Mouse (Mus musculus): ENCODE results near the gene Xirp2. TPM values are rescaled to one million over a fixed set of nuclear protein-coding genes. Genes with fewer than 3 reads are reported as not detected.

The Xirp2 gene
- polyA plus RNA-seq, 1 experiment from 2014 or later, result not detected

Other genes with a start within 250 kb of the Xirp2 start
- not detected in 2 replicates for gene Gm21830, start 32.3 kb upstream of the Xirp2 start, polyA plus RNA-seq (2014; fragmentation: Nextera tagmentation; extraction: Ambion mirVana)
- not detected in 2 replicates for gene Gm26727, start 12.8 kb upstream of the Xirp2 start, polyA plus RNA-seq (2014; fragmentation: Nextera tagmentation; extraction: Ambion mirVana)
- gene B3galt1, start 119.9 kb downstream of the Xirp2 start, polyA plus RNA-seq (2014; fragmentation: Nextera tagmentation; extraction: Ambion mirVana), result 72.2 and 84.5 TPM in 2 replicates